Mouse (Mus musculus): ENCODE data around the gene Dock9.
"Not testable (repeated sequence)": the region's sequence is repeated elsewhere in the genome, so short reads cannot be mapped to it uniquely, and the experiment has no call there.

- not testable (repeated sequence) for TF ChIP-seq CTCF (IDR thresholded peaks at IDR 0.05; ENCODE audit: low read depth); EP300 (optimal IDR thresholded peaks at IDR 0.05)
These were observed 108.0 kb downstream of the Dock9 start for GRCm38 (mm10) chr14:121689649-121690048.

Measured in stomach, postnatal 0 days (tissue).